Mouse (Mus musculus) megakaryocyte, embryonic 14.5 days (primary cell): ENCODE data around the gene Pdxdc1.

ENCODE experiments used
- FLI1 ChIP-seq: IDR thresholded peaks from 2 replicates; pipeline ENCODE4 v1.6.1; 2012; ENCODE audit warnings: low read length, inconsistent platforms, mixed read lengths
- GATA1 ChIP-seq: IDR thresholded peaks from 3 replicates; pipeline ENCODE4 v1.6.1; 2012; ENCODE audit warnings: mixed read lengths, low read length, inconsistent platforms, borderline replicate concordance

GRCm38 (mm10) chr16:13921063-13921462 is 18.1 kb upstream of the Pdxdc1 start:
- TF ChIP-seq GATA1 (no peak), FLI1 (no peak)
